Mouse (Mus musculus) thymus, adult 2 months (tissue): ENCODE results near the gene Ndufs8.
"Not testable (repeated sequence)": the region's sequence is repeated elsewhere in the genome, so short reads cannot be mapped to it uniquely, and the experiment has no call there.

Source experiments
- CTCF ChIP-seq: fragments of 200-500 bp; IDR thresholded peaks from 2 replicates; pipeline ENCODE4 v1.5.1; 2012; ENCODE audit warnings: mild to moderate bottlenecking, control low read depth, low read length, moderate library complexity, borderline replicate concordance; ENCODE audit not compliant: control insufficient read depth, poor library complexity, insufficient read depth; ENCODE audit errors: extremely low read depth
- POLR2A ChIP-seq: fragments of 200-500 bp; IDR thresholded peaks from 2 replicates; pipeline ENCODE4 v1.6.1; 2012; ENCODE audit warnings: mild to moderate bottlenecking, low read length, control low read depth, moderate library complexity; ENCODE audit not compliant: control insufficient read depth, poor library complexity, insufficient read depth; ENCODE audit errors: extremely low read depth

DNA sequence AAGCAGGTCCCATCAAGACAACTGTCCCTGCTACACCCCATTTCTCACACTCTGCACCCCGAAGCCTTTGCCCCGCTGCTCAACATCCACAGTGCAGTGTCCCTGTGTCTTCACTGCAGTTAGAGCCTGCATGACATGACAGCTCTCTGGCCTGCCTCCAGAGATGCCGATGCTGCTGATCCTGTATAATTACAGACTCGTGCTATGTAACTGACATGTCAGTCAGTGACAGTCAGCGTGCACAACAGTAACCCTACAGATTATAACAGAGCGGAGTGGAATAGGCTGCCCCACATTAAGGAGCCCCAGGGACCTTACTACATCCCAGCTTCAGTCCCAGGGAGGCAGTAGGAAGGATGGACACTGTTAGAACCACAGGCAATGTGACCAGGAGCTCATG lies 49.2 kb upstream of the Ndufs8 start:
- not testable (repeated sequence) for TF ChIP-seq POLR2A, CTCF
